Mouse (Mus musculus): ENCODE results near the gene Olfr1153. TPM values are rescaled to one million over a fixed set of nuclear protein-coding genes. Genes with fewer than 3 reads are reported as not detected.

Gene Olfr1153
- total RNA-seq (2018; cell fraction: chromatin; rRNA removed): not detected
- total RNA-seq (2018; cell fraction: cytosol; rRNA removed): not detected
- total RNA-seq (2018; cell fraction: nucleus; rRNA removed): not detected
- not detected in 3 replicates for polyA plus RNA-seq (2018)

GRCm38 (mm10) chr2:87894662-87895061 lies at the start of gene Olfr1153:
Gene Olfr1153, plus strand, starts transcription at chr2:87894962.
- Histone ChIP-seq H3K79me2 (ENCODE audit: inconsistent target) (no peaks in the 10 kb centered on the region), H3K36me3 (ENCODE audit: inconsistent target) (no peaks in the 10 kb centered on the region), H3K27ac (no peak within 1 kb of the TSS), H3K4me3 (ENCODE audit: inconsistent target) (no peak within 1 kb of the TSS)
- WGBS (ENCODE audit: missing documents): 69% methylated on average over 1 of the region's 1 CpGs

- Histone ChIP-seq H3K27ac (no peak within 1 kb of the TSS), H3K36me3 (ENCODE audit: inconsistent target) (no peaks in the 10 kb centered on the region), H3K4me3 (ENCODE audit: inconsistent target) (no peak within 1 kb of the TSS), H3K79me2 (ENCODE audit: inconsistent target) (no peaks in the 10 kb centered on the region)
- 89% methylated on average over 1 of the region's 1 CpGs for WGBS (ENCODE audit: missing documents)
These were observed 39.2 kb upstream of the Olfr1153 start, which contains the start of gene Olfr1151 for GRCm38 (mm10) chr2:87855562-87855961. Gene Olfr1151, plus strand, starts transcription at chr2:87855862.

GRCm38 (mm10) chr2:87866192-87866591 lies 28.6 kb upstream of the Olfr1153 start, which contains the start of gene Olfr1152:
Gene Olfr1152, plus strand, starts transcription at chr2:87866492.
- Histone ChIP-seq H3K79me2 (ENCODE audit: inconsistent target) (no peaks in the 10 kb centered on the region), H3K4me3 (ENCODE audit: inconsistent target) (no peak within 1 kb of the TSS), H3K36me3 (ENCODE audit: inconsistent target) (no peaks in the 10 kb centered on the region), H3K27ac (no peak within 1 kb of the TSS)

GRCm38 (mm10) chr2:87905066-87905465 lies 10.3 kb downstream of the Olfr1153 start, which contains the start of gene Olfr1154:
Gene Olfr1154, minus strand, starts transcription at chr2:87905166.
- no peaks in the 10 kb centered on the region for H3K36me3 ChIP-seq (ENCODE audit: inconsistent target)
- H3K27ac ChIP-seq: no peak within 1 kb of the TSS
- WGBS (ENCODE audit: missing documents): 90% methylated on average over 1 of the region's 1 CpGs
- no peak within 1 kb of the TSS for H3K4me3 ChIP-seq (ENCODE audit: inconsistent target)
- no peaks in the 10 kb centered on the region for H3K79me2 ChIP-seq (ENCODE audit: inconsistent target)

- WGBS (ENCODE audit: missing documents): 100% methylated on average over 1 of the region's 1 CpGs
- no peak within 1 kb of the TSS for H3K4me3 ChIP-seq (ENCODE audit: inconsistent target)
- no peak within 1 kb of the TSS for H3K27ac ChIP-seq
- no peaks in the 10 kb centered on the region for H3K79me2 ChIP-seq (ENCODE audit: inconsistent target)
- H3K36me3 ChIP-seq (ENCODE audit: inconsistent target): no peaks in the 10 kb centered on the region
These were observed 50.3 kb downstream of the Olfr1153 start, which contains the start of gene Olfr1155 for GRCm38 (mm10) chr2:87945037-87945436. Gene Olfr1155, minus strand, starts transcription at chr2:87945137.

Other genes starting within 250 kb of the Olfr1153 start
- not detected in 3 replicates for gene Olfr1133, start 247.6 kb upstream of the Olfr1153 start, polyA plus RNA-seq (2018)
- gene Olfr1134, start 236.5 kb upstream of the Olfr1153 start, polyA plus RNA-seq (2018): not detected in 3 replicates
- gene Olfr1135, start 221.3 kb upstream of the Olfr1153 start, polyA plus RNA-seq (2018): not detected in 3 replicates
- gene Olfr1136, start 201.0 kb upstream of the Olfr1153 start, polyA plus RNA-seq (2018): not detected in 3 replicates
- not detected in 3 replicates for gene Olfr1137, start 181.8 kb upstream of the Olfr1153 start, polyA plus RNA-seq (2018)
- gene Olfr1138, start 155.0 kb upstream of the Olfr1153 start, polyA plus RNA-seq (2018): not detected in 3 replicates
- not detected in 3 replicates for gene Olfr1140, start 151.2 kb upstream of the Olfr1153 start, polyA plus RNA-seq (2018)
- gene Olfr1141, start 141.0 kb upstream of the Olfr1153 start, polyA plus RNA-seq (2018): not detected in 3 replicates
- not detected in 3 replicates for gene Olfr152, start 115.5 kb upstream of the Olfr1153 start, polyA plus RNA-seq (2018)
- not detected in 3 replicates for gene Olfr1143, start 94.4 kb upstream of the Olfr1153 start, polyA plus RNA-seq (2018)
- gene Olfr1145, start 85.1 kb upstream of the Olfr1153 start, polyA plus RNA-seq (2018): not detected in 3 replicates
- gene Olfr1148, start 64.4 kb upstream of the Olfr1153 start, polyA plus RNA-seq (2018): not detected in 3 replicates
- gene Olfr1150-ps1, start 51.0 kb upstream of the Olfr1153 start, polyA plus RNA-seq (2018): not detected in 3 replicates
- gene Olfr1151, start 39.1 kb upstream of the Olfr1153 start, polyA plus RNA-seq (2018): not detected in 3 replicates
- not detected in 3 replicates for gene Olfr1152, start 28.5 kb upstream of the Olfr1153 start, polyA plus RNA-seq (2018)
- not detected in 3 replicates for gene Olfr1154, start 10.2 kb downstream of the Olfr1153 start, polyA plus RNA-seq (2018)
- gene Olfr1155, start 50.2 kb downstream of the Olfr1153 start, polyA plus RNA-seq (2018): not detected in 3 replicates
- not detected in 3 replicates for gene Olfr1156, start 58.1 kb downstream of the Olfr1153 start, polyA plus RNA-seq (2018)
- not detected in 3 replicates for gene Olfr1157, start 73.3 kb downstream of the Olfr1153 start, polyA plus RNA-seq (2018)
- gene Olfr74, start 79.7 kb downstream of the Olfr1153 start, polyA plus RNA-seq (2018): not detected in 3 replicates
- not detected in 3 replicates for gene Olfr1158, start 95.2 kb downstream of the Olfr1153 start, polyA plus RNA-seq (2018)
- not detected in 3 replicates for gene Olfr1160, start 113.3 kb downstream of the Olfr1153 start, polyA plus RNA-seq (2018)
- not detected in 3 replicates for gene Olfr1161, start 127.8 kb downstream of the Olfr1153 start, polyA plus RNA-seq (2018)
- gene Olfr73, start 142.7 kb downstream of the Olfr1153 start, polyA plus RNA-seq (2018): not detected in 3 replicates
- gene Olfr1162, start 156.2 kb downstream of the Olfr1153 start, polyA plus RNA-seq (2018): not detected in 3 replicates
- not detected in 3 replicates for gene Olfr1163, start 176.9 kb downstream of the Olfr1153 start, polyA plus RNA-seq (2018)
- not detected in 3 replicates for gene Olfr1164, start 199.0 kb downstream of the Olfr1153 start, polyA plus RNA-seq (2018)
- gene Olfr1166, start 233.3 kb downstream of the Olfr1153 start, polyA plus RNA-seq (2018): not detected in 3 replicates